Mouse (Mus musculus) effector memory CD4-positive, alpha-beta T cell, adult 7 months (primary cell): ENCODE results near the gene Myh10. TPM values are rescaled to one million over a fixed set of nuclear protein-coding genes. Genes with fewer than 3 reads are reported as not detected.

Experiments used
- polyA plus RNA-seq: library from polyadenylated mRNA; unstranded; fragments of 100-300 nt; shearing (Covaris generic); gene quantifications from one replicate; pipeline ENCODE4 v1.2.1, GENCODE M21; 2017

The Myh10 gene
- 2.3 TPM for polyA plus RNA-seq

GRCm38 (mm10) chr11:68691321-68692009 is at the start of gene Myh10:
Myh10 (plus strand) TSS chr11:68691559.

Other genes starting within 250 kb of the Myh10 start
- gene Pik3r6, start 188.5 kb upstream of the Myh10 start, polyA plus RNA-seq, result 0.55 TPM
- gene Mfsd6l, start 135.4 kb upstream of the Myh10 start, polyA plus RNA-seq, result not detected
- not detected for gene Ccdc42, start 104.5 kb upstream of the Myh10 start, polyA plus RNA-seq
- gene Ndel1, start 180.3 kb downstream of the Myh10 start, polyA plus RNA-seq, result 155 TPM
- gene Rnf222, start 197.0 kb downstream of the Myh10 start, polyA plus RNA-seq, result not detected
- 791 TPM for gene Rpl26, start 210.0 kb downstream of the Myh10 start, polyA plus RNA-seq
- gene Odf4, start 235.5 kb downstream of the Myh10 start, polyA plus RNA-seq, result 0.48 TPM